Mouse (Mus musculus): Measurements from ENCODE around the gene Nutf2-ps1. TPM values are rescaled to one million over a fixed set of nuclear protein-coding genes. Genes with fewer than 3 reads are reported as not detected.
A peak's percentile ranks its signal among the peaks of the same experiment; 100 is the strongest.
"Not testable (repeated sequence)": the region's sequence is repeated elsewhere in the genome, so short reads cannot be mapped to it uniquely, and the experiment has no call there.

The Nutf2-ps1 gene
- 299 and 330 TPM in 2 replicates for polyA plus RNA-seq (2015; fragmentation: Nextera tagmentation; extraction: Ambion mirVana)

DNA sequence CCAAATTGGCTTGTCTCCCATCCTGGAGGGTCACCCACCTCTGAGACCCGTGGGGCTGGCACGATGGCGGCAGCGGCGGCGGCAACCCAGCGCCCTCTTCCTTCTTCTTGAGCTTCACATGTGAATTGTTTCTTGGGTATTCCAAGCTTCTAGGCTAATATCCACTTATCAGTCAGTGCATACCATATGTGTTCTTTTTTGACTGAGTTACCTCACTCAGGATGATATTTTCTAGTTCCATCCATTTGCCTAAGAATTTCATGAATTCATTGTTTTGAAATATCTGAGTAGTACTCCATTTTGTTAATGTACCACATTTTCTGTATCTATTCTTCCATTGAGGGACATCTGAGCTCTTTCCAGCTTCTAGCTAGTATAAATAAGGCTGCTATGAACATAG is at the start of gene Nutf2-ps1:
Gene Nutf2-ps1 (minus strand): TSS at position 101 of the 400 bp plus-strand sequence.
- ATAC-seq; H3K27ac ChIP-seq (ENCODE audit: low read length); H3K36me3 ChIP-seq (ENCODE audit: control insufficient read depth, insufficient read depth, low read length); H3K4me3 ChIP-seq (ENCODE audit: low read length); H3K4me1 ChIP-seq (ENCODE audit: control insufficient read depth, insufficient read depth, low read length); H3K9me3 ChIP-seq (ENCODE audit: control insufficient read depth, low read length); H3K27me3 ChIP-seq (replicated peaks; ENCODE audit: control insufficient read depth, insufficient read depth, low read length); H3K4me2 ChIP-seq (ENCODE audit: low read depth, low read length); H3K9ac ChIP-seq (ENCODE audit: low read depth, low read length): not testable (repeated sequence)
- WGBS: 98% methylated on average over 7 of the region's 7 CpGs

DNA sequence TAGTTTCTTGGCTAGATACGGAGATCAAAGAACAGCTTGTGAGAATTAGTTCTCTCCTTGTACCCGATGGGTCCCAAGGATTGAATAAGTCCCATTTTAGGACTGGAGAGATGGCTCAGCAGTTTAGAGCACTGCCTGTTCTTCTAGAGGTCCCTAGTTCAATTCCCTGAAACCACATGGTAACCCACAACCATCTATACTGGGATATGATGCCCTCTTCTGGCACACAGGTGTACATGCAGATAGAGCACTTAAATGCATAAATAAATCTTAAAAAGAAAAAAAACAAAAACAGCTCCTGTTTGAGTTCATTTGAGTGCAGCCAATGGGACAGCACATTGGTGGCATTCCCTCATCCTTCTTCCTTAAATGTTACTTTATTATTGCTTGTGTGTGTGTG is 49.2 kb upstream of the Nutf2-ps1 start:
- no peaks in the 10 kb centered on the region for H3K4me1 ChIP-seq (ENCODE audit: control insufficient read depth, insufficient read depth, low read length)
- H3K36me3 ChIP-seq (ENCODE audit: control insufficient read depth, insufficient read depth, low read length): peaks cover 15% of the 10 kb centered on the region
- no peak overlapping the region for H3K9ac ChIP-seq (ENCODE audit: low read depth, low read length)
- H3K4me2 ChIP-seq (ENCODE audit: low read depth, low read length): no peak overlapping the region
- H3K27me3 ChIP-seq (replicated peaks; ENCODE audit: control insufficient read depth, insufficient read depth, low read length): no peaks in the 10 kb centered on the region
- H3K27ac ChIP-seq (ENCODE audit: low read length): no peak overlapping the region
- H3K4me3 ChIP-seq (ENCODE audit: low read length): no peak overlapping the region
- H3K9me3 ChIP-seq (ENCODE audit: control insufficient read depth, low read length): no peaks in the 10 kb centered on the region
- no peak for ATAC-seq
- 96% methylated on average over 2 of the region's 2 CpGs for WGBS

DNA sequence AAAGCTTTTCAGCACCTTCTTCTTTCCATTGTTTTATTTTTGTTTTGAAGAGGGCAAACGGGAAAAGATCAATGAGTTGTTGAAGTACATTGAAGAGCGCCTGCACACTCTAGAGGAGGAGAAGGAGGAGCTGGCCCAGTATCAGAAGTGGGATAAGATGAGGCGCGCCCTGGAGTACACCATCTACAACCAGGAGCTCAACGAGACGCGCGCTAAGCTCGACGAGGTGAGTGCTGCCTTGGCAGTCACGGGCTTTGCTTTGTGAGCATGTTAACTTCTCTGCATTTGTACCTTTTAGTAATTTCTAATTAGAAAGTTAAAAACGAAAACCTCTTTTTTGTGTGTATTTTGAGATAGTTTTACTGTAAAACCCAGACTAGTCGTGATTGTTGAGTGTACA is 32.8 kb upstream of the Nutf2-ps1 start:
- no peaks in the 10 kb centered on the region for H3K27me3 ChIP-seq (replicated peaks; ENCODE audit: control insufficient read depth, insufficient read depth, low read length)
- no peak for ATAC-seq
- peaks cover 14% of the 10 kb centered on the region for H3K36me3 ChIP-seq (ENCODE audit: control insufficient read depth, insufficient read depth, low read length)
- H3K4me2 ChIP-seq (ENCODE audit: low read depth, low read length): no peak overlapping the region
- H3K9ac ChIP-seq (ENCODE audit: low read depth, low read length): no peak overlapping the region
- 92% methylated on average over 13 of the region's 13 CpGs for WGBS
- no peaks in the 10 kb centered on the region for H3K4me1 ChIP-seq (ENCODE audit: control insufficient read depth, insufficient read depth, low read length)
- H3K9me3 ChIP-seq (ENCODE audit: control insufficient read depth, low read length): no peaks in the 10 kb centered on the region
- H3K4me3 ChIP-seq (ENCODE audit: low read length): no peak overlapping the region
- H3K27ac ChIP-seq (ENCODE audit: low read length): no peak overlapping the region

DNA sequence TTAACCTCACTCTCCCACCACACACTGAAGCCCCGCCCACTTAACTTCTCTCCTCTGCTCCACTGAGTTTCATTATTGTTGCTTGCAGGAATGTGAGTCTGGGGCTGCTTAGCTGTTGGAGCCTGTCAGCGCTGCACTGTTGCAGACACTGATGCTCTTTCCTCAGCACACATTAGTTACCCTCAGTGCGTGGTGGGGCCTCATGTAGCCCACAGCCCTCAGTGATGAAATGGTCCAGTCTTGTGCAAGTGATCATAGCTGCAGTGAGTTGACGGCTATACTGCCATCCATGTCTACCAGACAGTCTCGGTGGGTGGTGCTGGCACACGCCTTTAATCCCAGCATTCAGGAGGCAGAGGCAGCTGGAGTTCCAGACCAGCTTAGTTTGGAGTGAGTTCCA is 20.1 kb upstream of the Nutf2-ps1 start:
- ATAC-seq: no peak
- Histone ChIP-seq H3K9me3 (ENCODE audit: control insufficient read depth, low read length) (no peaks in the 10 kb centered on the region), H3K27me3 (replicated peaks; ENCODE audit: control insufficient read depth, insufficient read depth, low read length) (no peaks in the 10 kb centered on the region), H3K27ac (ENCODE audit: low read length) (no peak overlapping the region), H3K4me1 (ENCODE audit: control insufficient read depth, insufficient read depth, low read length) (no peaks in the 10 kb centered on the region), H3K4me2 (ENCODE audit: low read depth, low read length) (no peak overlapping the region), H3K36me3 (ENCODE audit: control insufficient read depth, insufficient read depth, low read length) (peaks cover 6% of the 10 kb centered on the region; the same call in 1 of the 2 replicates), H3K9ac (ENCODE audit: low read depth, low read length) (no peak overlapping the region), H3K4me3 (ENCODE audit: low read length) (no peak overlapping the region)
- 75% methylated on average over 6 of the region's 6 CpGs for WGBS

DNA sequence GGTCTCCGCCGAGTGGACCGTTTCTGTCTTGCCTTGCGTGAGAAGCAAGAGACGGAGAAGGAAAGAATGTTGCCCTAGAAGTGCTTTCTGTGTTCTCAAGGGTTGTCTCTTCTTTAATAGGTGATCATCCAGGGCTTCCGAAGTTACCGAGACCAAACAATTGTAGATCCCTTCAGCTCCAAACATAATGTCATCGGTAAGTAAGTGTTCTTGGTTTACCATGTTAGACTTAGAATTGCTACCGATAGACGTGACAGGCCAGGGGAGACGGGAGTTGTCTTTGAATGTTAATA is 12.4 kb upstream of the Nutf2-ps1 start:
- WGBS: 6% methylated on average over 11 of the region's 11 CpGs
- no peaks in the 10 kb centered on the region for H3K27me3 ChIP-seq (replicated peaks; ENCODE audit: control insufficient read depth, insufficient read depth, low read length)
- H3K9ac ChIP-seq (ENCODE audit: low read depth, low read length): peak overlapping the region; percentile 96
- no peak for ATAC-seq
- H3K4me2 ChIP-seq (ENCODE audit: low read depth, low read length): peak overlapping the region; percentile 93
- H3K4me3 ChIP-seq (ENCODE audit: low read length): peak overlapping the region; percentile 99
- H3K27ac ChIP-seq (ENCODE audit: low read length): no peak overlapping the region
- peaks cover 16% of the 10 kb centered on the region for H3K4me1 ChIP-seq (ENCODE audit: control insufficient read depth, insufficient read depth, low read length)
- H3K36me3 ChIP-seq (ENCODE audit: control insufficient read depth, insufficient read depth, low read length): no peaks in the 10 kb centered on the region
- H3K9me3 ChIP-seq (ENCODE audit: control insufficient read depth, low read length): no peaks in the 10 kb centered on the region

DNA sequence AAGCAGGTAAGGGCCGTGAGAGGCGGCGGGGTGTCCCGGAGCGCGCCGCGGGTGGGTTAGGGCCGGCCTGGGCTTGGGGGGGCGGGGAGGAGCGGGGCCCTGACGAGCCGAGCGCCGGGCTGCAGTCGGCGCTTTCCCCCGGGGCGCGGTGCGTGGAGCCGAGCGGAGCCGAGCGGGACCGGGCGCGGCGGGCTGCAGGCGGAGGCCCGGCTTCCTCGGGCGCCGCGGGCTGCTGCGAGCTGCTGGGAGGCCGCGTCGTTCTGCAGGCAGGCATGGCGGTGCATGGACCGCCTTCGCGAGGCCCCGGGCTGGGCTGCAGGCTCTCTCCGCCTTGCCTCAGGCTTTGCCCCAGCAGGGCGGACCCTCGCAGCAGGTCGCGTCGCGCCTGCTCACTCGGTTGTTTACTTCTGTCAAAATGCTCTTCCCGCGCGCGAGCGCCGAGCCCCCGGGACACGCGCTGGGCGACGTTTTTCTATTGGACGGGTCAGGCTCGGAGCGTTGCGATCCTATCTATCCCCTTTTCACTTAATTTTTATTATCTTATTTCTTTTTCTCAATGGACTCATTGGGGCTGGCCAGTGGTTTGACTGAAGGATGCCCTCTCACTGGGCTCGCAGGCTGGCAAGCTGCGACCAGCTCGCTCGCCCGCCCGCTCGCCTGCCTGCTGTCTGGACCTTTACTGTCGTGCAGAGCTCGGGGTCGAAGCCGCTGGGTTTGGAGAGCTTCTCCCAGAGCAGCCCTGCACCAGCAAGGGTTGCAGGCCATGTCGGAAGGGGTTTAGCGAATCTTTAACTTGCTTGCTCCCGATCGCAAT is 11.9 kb upstream of the Nutf2-ps1 start:
- ATAC-seq: peak; percentile 79
- Histone ChIP-seq H3K9me3 (ENCODE audit: control insufficient read depth, low read length) (no peaks in the 10 kb centered on the region), H3K4me3 (ENCODE audit: low read length) (peak overlapping the region; percentile 99), H3K4me1 (ENCODE audit: control insufficient read depth, insufficient read depth, low read length) (peaks cover 16% of the 10 kb centered on the region), H3K36me3 (ENCODE audit: control insufficient read depth, insufficient read depth, low read length) (no peaks in the 10 kb centered on the region), H3K4me2 (ENCODE audit: low read depth, low read length) (peak overlapping the region; percentile 93), H3K27me3 (replicated peaks; ENCODE audit: control insufficient read depth, insufficient read depth, low read length) (no peaks in the 10 kb centered on the region), H3K9ac (ENCODE audit: low read depth, low read length) (peak overlapping the region; percentile 96), H3K27ac (ENCODE audit: low read length) (peak overlapping the region; percentile 96)
- WGBS: under 1% methylated on average over 67 of the region's 82 CpGs

DNA sequence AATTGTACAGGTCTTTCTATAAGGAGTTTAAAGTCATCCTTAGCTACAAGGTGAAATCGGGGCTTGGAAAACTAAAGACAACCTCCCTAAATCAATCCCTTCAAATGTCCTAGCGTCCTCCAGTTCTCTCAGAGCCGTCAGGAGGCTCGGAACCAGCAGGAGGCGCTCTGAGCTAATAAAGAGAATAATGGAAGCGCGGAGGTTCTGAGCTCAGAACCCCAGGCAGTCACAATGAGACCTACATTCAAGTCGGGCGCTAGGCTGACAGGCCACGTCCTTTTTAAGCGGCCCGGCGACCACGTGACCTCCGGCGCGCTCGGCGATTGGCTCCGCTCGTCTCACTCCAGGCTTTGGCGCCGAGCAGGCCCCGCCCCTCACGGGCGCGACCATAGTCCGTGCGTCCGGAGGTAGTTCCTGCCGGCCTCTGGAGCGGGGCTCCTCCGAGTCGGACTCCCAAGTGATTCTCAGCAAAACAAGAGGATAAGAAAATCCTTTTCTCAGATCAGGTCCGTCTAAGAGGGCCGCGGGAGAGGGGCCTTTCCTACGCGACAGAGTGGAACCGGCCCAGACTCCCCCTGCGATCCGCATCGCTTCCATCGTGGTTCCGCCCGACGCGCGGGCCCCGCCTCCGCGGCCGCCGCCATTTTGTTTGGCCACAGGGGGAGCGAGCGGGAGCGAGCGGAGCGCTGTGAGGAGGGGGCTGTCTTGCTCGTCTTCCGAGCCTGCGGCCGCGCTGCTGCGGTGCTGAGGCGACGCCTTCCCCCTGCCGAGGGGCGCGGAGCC is 11.1 kb upstream of the Nutf2-ps1 start, which contains the start of gene Smc3:
Gene Smc3 (plus strand): TSS at position 642 of the 783 bp plus-strand sequence.
- H3K27ac ChIP-seq (ENCODE audit: low read length): peak within 1 kb of the TSS; percentile 96
- H3K36me3 ChIP-seq (ENCODE audit: control insufficient read depth, insufficient read depth, low read length): no peaks in the 10 kb centered on the region
- peak within 1 kb of the TSS; percentile 93 for H3K4me2 ChIP-seq (ENCODE audit: low read depth, low read length)
- H3K9me3 ChIP-seq (ENCODE audit: control insufficient read depth, low read length): no peaks in the 10 kb centered on the region
- WGBS: under 1% methylated on average over 69 of the region's 70 CpGs
- H3K4me3 ChIP-seq (ENCODE audit: low read length): peak within 1 kb of the TSS; percentile 99
- peak within 1 kb of the TSS; percentile 96 for H3K9ac ChIP-seq (ENCODE audit: low read depth, low read length)
- peak; percentile 96 for ATAC-seq
- H3K4me1 ChIP-seq (ENCODE audit: control insufficient read depth, insufficient read depth, low read length): peaks cover 16% of the 10 kb centered on the region
- H3K27me3 ChIP-seq (replicated peaks; ENCODE audit: control insufficient read depth, insufficient read depth, low read length): no peaks in the 10 kb centered on the region

DNA sequence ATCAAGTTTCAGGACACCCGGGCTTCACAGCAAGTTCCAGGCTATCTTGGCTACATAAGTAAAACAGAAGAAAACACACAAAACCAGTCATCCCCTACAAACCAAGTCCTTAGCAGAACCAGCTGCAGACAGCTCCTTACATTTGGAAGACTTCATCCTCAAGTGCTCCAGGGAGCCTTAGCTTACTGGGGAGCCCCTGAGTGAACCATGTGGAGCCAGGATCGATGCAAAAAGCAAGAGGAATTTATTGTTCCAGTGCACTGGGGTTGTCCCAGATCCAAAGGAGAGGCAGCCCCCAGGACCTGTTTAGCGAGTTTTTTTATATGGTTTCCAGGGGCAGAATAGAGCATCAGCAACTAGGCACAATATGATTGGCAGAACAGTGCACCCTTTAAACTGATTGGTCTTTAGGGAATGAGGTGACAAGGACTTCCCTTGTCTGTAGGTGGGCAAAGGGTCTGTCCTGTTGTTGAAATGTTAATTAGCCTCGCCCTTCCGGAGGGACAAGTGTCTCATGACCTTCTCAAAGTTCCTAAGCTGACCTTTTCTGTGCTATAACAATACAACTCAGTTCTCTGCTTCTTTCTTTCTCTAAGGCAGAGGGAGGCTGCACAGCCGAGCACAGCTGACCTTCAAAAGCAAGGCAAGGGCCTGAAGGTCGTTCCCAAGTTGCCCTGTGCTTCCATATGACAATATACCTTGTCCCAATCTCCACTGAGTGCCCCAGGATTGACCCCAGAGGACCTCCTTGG is 8.0 kb upstream of the Nutf2-ps1 start:
- no peak overlapping the region for H3K4me2 ChIP-seq (ENCODE audit: low read depth, low read length)
- WGBS: 74% methylated on average over 7 of the region's 7 CpGs
- H3K9me3 ChIP-seq (ENCODE audit: control insufficient read depth, low read length): no peaks in the 10 kb centered on the region
- ATAC-seq: no peak
- no peak overlapping the region for H3K9ac ChIP-seq (ENCODE audit: low read depth, low read length)
- no peaks in the 10 kb centered on the region for H3K27me3 ChIP-seq (replicated peaks; ENCODE audit: control insufficient read depth, insufficient read depth, low read length)
- no peak overlapping the region for H3K27ac ChIP-seq (ENCODE audit: low read length)
- no peaks in the 10 kb centered on the region for H3K36me3 ChIP-seq (ENCODE audit: control insufficient read depth, insufficient read depth, low read length)
- peaks cover 8% of the 10 kb centered on the region for H3K4me1 ChIP-seq (ENCODE audit: control insufficient read depth, insufficient read depth, low read length)
- H3K4me3 ChIP-seq (ENCODE audit: low read length): no peak overlapping the region

DNA sequence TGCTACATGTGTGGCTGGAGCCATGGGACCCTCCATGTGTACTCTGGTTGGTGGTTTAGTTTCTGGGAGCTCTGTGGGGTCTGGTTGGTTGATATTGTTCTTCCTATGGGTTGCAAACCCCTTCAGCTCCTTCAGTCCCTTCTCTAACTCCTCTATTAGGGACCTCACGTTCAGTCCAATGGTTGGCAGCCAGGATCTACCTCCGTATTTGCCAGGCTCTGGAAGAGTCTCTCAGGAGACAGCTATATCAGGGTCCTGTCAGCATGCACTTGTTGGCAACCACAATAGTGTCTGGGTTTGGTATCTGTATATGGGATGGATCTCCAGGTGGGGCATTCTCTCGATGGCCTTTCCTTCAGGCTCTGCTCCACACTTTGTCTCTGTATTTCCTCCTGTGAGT is 1.2 kb downstream of the Nutf2-ps1 start:
- H3K36me3 ChIP-seq (ENCODE audit: control insufficient read depth, insufficient read depth, low read length); H3K9me3 ChIP-seq (ENCODE audit: control insufficient read depth, low read length); ATAC-seq; H3K4me3 ChIP-seq (ENCODE audit: low read length); H3K4me1 ChIP-seq (ENCODE audit: control insufficient read depth, insufficient read depth, low read length); H3K9ac ChIP-seq (ENCODE audit: low read depth, low read length); H3K4me2 ChIP-seq (ENCODE audit: low read depth, low read length); H3K27me3 ChIP-seq (replicated peaks; ENCODE audit: control insufficient read depth, insufficient read depth, low read length); H3K27ac ChIP-seq (ENCODE audit: low read length): not testable (repeated sequence)
- 83% methylated on average over 3 of the region's 3 CpGs for WGBS
